Mouse (Mus musculus) lung, embryonic 14.5 days (tissue): ENCODE data around the gene Pex11a. TPM values are rescaled to one million over a fixed set of nuclear protein-coding genes. Genes with fewer than 3 reads are reported as not detected.
"Not testable (repeated sequence)": the region's sequence is repeated elsewhere in the genome, so short reads cannot be mapped to it uniquely, and the experiment has no call there.

Source experiments
- ATAC-seq: fragments of 200-750 bp; cut with Nextera tagmentation; 2 replicates; pipeline ENCODE4 v1.8.0; 2017; ENCODE audit warnings: mild to moderate bottlenecking, moderate TSS enrichment, moderate library complexity; ENCODE audit not compliant: insufficient read depth
- DNase-seq: peaks from one replicate; pipeline ENCODE4 v3.0.0-alpha.2; 2015
- H3K27ac ChIP-seq: fragments of 300-500 bp; sonication (generic); 2 replicates; pipeline ENCODE4 v1.5.1; 2014; ENCODE audit warnings: low read depth, mild to moderate bottlenecking, moderate library complexity
- H3K27me3 ChIP-seq: fragments of 300-500 bp; sonication (generic); 2 replicates; pipeline ENCODE4 v1.6.1; 2014; ENCODE audit warnings: low read length, control low read depth; ENCODE audit not compliant: insufficient read depth
- H3K36me3 ChIP-seq: fragments of 300-500 bp; sonication (generic); 2 replicates; pipeline ENCODE4 v1.6.1; 2014; ENCODE audit warnings: control low read depth; ENCODE audit not compliant: insufficient read depth
- H3K4me1 ChIP-seq: fragments of 300-500 bp; sonication (generic); 2 replicates; pipeline ENCODE4 v1.6.1; 2014; ENCODE audit warnings: antibody characterized with exemption, control low read depth; ENCODE audit not compliant: insufficient read depth
- H3K4me2 ChIP-seq: fragments of 300-500 bp; sonication (generic); 2 replicates; pipeline ENCODE4 v1.6.1; 2014; ENCODE audit warnings: mild to moderate bottlenecking
- H3K4me3 ChIP-seq: fragments of 300-500 bp; sonication (generic); 2 replicates; pipeline ENCODE4 v1.5.1; 2014; ENCODE audit warnings: low read depth, low read length
- H3K9ac ChIP-seq: fragments of 300-500 bp; sonication (generic); 2 replicates; pipeline ENCODE4 v1.6.1; 2014
- H3K9me3 ChIP-seq: fragments of 300-500 bp; sonication (generic); 2 replicates; pipeline ENCODE4 v1.6.1; 2016; ENCODE audit warnings: low read depth, low read length, control low read depth
- CTCF ChIP-seq: IDR thresholded peaks from 2 replicates; pipeline ENCODE4 v1.5.1; 2016; ENCODE audit warnings: antibody characterized with exemption, low read depth
- WGBS: fragments of 180-500 bp; shearing (Covaris S2); extraction: QIAGEN DNeasy Blood & Tissue Kit; methylation state at CpG from one replicate; pipeline ENCODE4 v1.1.7; 2014; 5-methylcytosine and 5-hydroxymethylcytosine counted together
- polyA plus RNA-seq: library from polyadenylated mRNA; unstranded; fragments of >200 nt; fragmentation: Nextera tagmentation; extraction: Ambion mirVana; gene quantifications from 2 replicates; pipeline ENCODE4 v1.2.1, GENCODE M21; 2014

Gene Pex11a
- 12.0 and 12.1 TPM in 2 replicates for polyA plus RNA-seq

DNA sequence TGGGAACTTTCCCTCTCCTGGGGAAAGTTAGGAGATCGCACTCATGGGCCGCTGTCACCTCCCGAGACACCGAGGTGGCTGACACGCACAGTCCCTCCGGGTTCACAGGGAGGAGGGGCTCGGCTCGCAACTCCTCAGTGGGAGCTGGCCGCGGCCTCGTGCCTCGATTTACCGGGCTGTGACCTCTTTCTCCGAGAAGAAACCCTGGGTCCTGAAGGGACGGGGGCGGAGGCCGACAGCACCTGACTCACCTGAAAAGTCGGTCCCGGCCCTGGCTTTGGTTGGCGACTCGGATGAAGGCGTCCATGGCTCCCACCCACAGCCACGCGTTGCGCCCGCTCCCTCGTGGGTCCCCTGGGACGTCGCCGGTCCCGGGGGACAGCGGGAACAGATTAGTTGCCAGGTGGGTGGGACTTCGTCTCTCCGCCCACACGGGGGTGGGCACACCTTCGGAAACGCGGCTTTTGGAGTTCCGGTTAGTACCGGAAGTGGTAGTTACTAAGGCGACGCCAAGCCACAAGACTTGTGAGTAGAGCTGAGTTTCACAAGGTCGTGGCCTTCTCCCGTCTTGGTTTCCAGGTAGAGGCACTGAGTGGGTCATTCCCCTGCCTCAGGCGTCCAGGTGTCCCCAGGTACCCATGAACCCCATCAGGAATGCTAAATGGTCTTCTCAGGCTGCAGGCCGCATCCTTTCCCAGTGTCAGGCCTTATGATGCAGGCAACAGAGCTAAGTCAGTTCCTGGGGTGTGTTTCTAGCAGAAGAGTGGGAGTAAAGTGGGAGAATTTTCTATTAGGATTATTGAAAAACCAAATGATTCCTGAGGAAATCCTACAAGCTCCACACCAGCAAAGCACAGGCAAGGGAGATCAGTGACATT, at the start of gene Pex11a, which contains the start of gene Wdr93:
Pex11a (minus strand) TSS at position 473 of the 878 bp plus-strand sequence.
Wdr93 (plus strand) TSS at position 505 of the 878 bp plus-strand sequence.
- Histone ChIP-seq H3K36me3 (no peaks in the 10 kb centered on the region), H3K9ac (peak within 1 kb of the TSS; percentile 59), H3K27ac (no peak within 1 kb of the TSS), H3K4me3 (peak within 1 kb of the TSS; percentile 71), H3K27me3 (no peaks in the 10 kb centered on the region), H3K4me1 (peaks cover 3% of the 10 kb centered on the region; the same call in 1 of the 2 replicates), H3K4me2 (peak within 1 kb of the TSS; percentile 99), H3K9me3 (no peaks in the 10 kb centered on the region)
- ATAC-seq (peak; percentile 92), DNase-seq (peak; percentile 94)
- WGBS, result 2% methylated on average over 46 of the region's 46 CpGs
- peak; percentile 19; the same call in 1 of the 2 replicates for TF ChIP-seq CTCF

GRCm38 (mm10) chr7:79789812-79790211, 46.9 kb upstream of the Pex11a start:
- H3K4me2 ChIP-seq, H3K9ac ChIP-seq, ATAC-seq, H3K36me3 ChIP-seq, H3K4me3 ChIP-seq, DNase-seq, H3K27ac ChIP-seq, H3K9me3 ChIP-seq, H3K4me1 ChIP-seq: not testable (repeated sequence)
- peaks cover 50% of the 10 kb centered on the region for H3K27me3 ChIP-seq
- 24% methylated on average over 2 of the region's 2 CpGs for WGBS

DNA sequence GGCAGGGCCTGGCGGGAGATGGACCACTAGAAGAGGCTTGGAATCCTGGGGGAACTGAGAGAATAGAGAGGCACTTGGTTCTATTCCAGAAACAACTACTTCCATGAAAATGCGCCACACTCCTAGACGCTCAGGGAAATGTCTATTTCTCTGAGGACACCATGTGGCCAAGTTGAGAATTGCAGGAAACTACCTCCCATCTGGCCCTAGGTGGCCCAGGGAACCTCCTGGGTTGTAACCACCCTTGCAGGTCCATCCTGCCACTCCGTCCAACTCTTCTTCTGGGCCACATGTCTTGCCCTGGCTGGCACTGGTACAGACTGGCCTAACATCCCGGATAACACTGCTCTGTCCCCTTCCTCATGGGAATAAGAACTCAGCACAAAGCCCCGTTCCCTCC, 43.4 kb upstream of the Pex11a start:
- Histone ChIP-seq H3K27me3 (peaks cover 17% of the 10 kb centered on the region), H3K9me3 (no peaks in the 10 kb centered on the region), H3K4me2 (no peak overlapping the region), H3K9ac (no peak overlapping the region), H3K36me3 (no peaks in the 10 kb centered on the region), H3K27ac (no peak overlapping the region), H3K4me1 (no peaks in the 10 kb centered on the region), H3K4me3 (no peak overlapping the region)
- DNase-seq (peak; percentile 92), ATAC-seq (peak; percentile 68; the same call in 1 of the 2 replicates)
- peak; percentile 83 for TF ChIP-seq CTCF
- 20% methylated on average over 6 of the region's 6 CpGs for WGBS

- 73% methylated on average over 2 of the region's 2 CpGs for WGBS
- no peaks in the 10 kb centered on the region for H3K36me3 ChIP-seq
- no peak overlapping the region for H3K27ac ChIP-seq
- H3K27me3 ChIP-seq, result no peaks in the 10 kb centered on the region
- no peak overlapping the region for H3K4me2 ChIP-seq
- DNase-seq (no peak), ATAC-seq (no peak)
- no peaks in the 10 kb centered on the region for H3K4me1 ChIP-seq
- no peaks in the 10 kb centered on the region for H3K9me3 ChIP-seq
- no peak overlapping the region for H3K9ac ChIP-seq
- no peak overlapping the region for H3K4me3 ChIP-seq
- TF ChIP-seq CTCF, result no peak
Measured at GRCm38 (mm10) chr7:79782516-79782855, 39.6 kb upstream of the Pex11a start.

GRCm38 (mm10) chr7:79781826-79782515, 39.0 kb upstream of the Pex11a start:
- H3K9ac ChIP-seq, result no peak overlapping the region
- no peak overlapping the region for H3K4me3 ChIP-seq
- ATAC-seq (no peak), DNase-seq (no peak)
- WGBS, result 64% methylated on average over 11 of the region's 11 CpGs
- no peak overlapping the region for H3K27ac ChIP-seq
- H3K9me3 ChIP-seq, result no peaks in the 10 kb centered on the region
- H3K27me3 ChIP-seq, result no peaks in the 10 kb centered on the region
- no peaks in the 10 kb centered on the region for H3K4me1 ChIP-seq
- no peaks in the 10 kb centered on the region for H3K36me3 ChIP-seq
- no peak for TF ChIP-seq CTCF
- no peak overlapping the region for H3K4me2 ChIP-seq

DNA sequence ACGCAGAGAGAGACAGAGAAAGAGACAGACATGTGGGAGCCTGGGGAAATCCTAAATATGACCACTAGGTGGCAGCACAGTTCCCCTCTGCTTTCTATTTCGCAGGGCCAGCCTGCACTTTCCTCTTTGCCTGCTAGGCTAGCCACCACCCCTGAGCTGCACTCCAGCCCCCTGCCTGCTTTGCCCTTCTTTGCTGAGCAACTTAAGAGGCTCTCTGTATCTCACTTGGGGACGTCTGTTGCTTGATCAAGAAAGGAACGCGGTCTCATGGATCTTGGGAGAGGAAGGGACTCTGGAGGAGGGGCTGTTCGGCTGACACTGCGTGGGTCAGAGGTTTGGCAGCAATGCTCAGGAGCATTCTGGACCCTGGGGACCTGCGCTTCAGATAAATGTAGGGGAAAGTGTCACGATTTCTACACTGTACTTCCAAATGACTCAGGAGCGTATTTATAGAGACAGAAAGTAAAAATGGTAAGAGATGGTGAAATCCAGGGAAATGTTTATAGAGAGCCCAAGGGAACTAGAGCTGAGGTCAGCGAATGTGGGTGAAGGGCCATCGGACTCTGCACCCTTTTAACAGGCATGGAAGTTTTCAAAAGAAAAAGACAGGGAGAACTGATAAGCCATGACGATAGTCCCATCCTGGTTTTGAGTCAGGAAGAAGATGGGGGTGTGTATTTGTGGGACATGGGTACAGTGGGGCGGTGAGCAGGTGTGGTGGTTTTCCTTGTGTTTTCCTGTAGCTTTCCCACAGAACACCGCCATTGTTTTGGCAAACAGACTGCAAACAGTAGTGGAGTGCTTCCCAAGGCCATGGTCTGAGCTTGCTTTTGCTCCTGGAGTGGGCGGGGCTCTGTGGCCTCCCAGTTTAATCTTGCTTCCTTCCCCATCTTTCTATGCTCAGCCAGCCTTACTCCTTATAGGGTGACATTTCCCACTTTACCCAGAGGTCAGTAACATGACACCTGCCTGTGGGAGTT, 38.0 kb upstream of the Pex11a start:
- H3K4me2 ChIP-seq, result peak overlapping the region; percentile 40
- DNase-seq (peak; percentile 91), ATAC-seq (peak; percentile 63; the same call in 1 of the 2 replicates)
- 22% methylated on average over 16 of the region's 16 CpGs for WGBS
- H3K9me3 ChIP-seq, result no peaks in the 10 kb centered on the region
- peak; percentile 96 for TF ChIP-seq CTCF
- H3K27me3 ChIP-seq, result no peaks in the 10 kb centered on the region
- no peaks in the 10 kb centered on the region for H3K4me1 ChIP-seq
- H3K9ac ChIP-seq, result no peak overlapping the region
- H3K4me3 ChIP-seq, result no peak overlapping the region
- no peaks in the 10 kb centered on the region for H3K36me3 ChIP-seq
- no peak overlapping the region for H3K27ac ChIP-seq
